Mouse (Mus musculus) bone marrow, adult 2 months (tissue): ENCODE data around the gene Slc10a4. TPM values are rescaled to one million over a fixed set of nuclear protein-coding genes. Genes with fewer than 3 reads are reported as not detected.

Experiments
- H3K27ac ChIP-seq: fragments of 200-500 bp; 2 replicates; pipeline ENCODE4 v1.5.1; 2012; ENCODE audit warnings: low read depth, mild to moderate bottlenecking, control low read depth, inconsistent platforms, low read length; ENCODE audit not compliant: control insufficient read depth, poor library complexity, insufficient read depth
- H3K4me1 ChIP-seq: fragments of 200-500 bp; 2 replicates; pipeline ENCODE4 v1.6.1; 2011; ENCODE audit warnings: low read length; ENCODE audit not compliant: control insufficient read depth, insufficient read depth
- H3K4me3 ChIP-seq: fragments of 200-500 bp; replicated peaks from 2 replicates; pipeline ENCODE3; 2011; ENCODE audit warnings: mild to moderate bottlenecking, low read depth, low read length, control low read depth; ENCODE audit not compliant: control insufficient read depth
- CTCF ChIP-seq: fragments of 200-500 bp; IDR thresholded peaks from 2 replicates; pipeline ENCODE4 v1.5.1; 2011; ENCODE audit warnings: low read length, control low read depth; ENCODE audit not compliant: control insufficient read depth, insufficient read depth
- POLR2A ChIP-seq: fragments of 200-500 bp; IDR thresholded peaks from 2 replicates; pipeline ENCODE4 v1.6.1; 2011; ENCODE audit warnings: low read depth, mild to moderate bottlenecking, control low read depth, low read length, borderline replicate concordance; ENCODE audit not compliant: control insufficient read depth
- WGBS: fragments of 180-500 bp; shearing (Covaris S2); methylation state at CpG from one replicate; pipeline ENCODE4 v1.1.7; 2018; 5-methylcytosine and 5-hydroxymethylcytosine counted together
- polyA plus RNA-seq: library from polyadenylated mRNA; stranded (reverse); fragments of >200 nt; gene quantifications from 2 replicates; pipeline ENCODE4 v1.2.4, GENCODE M21; 2011; ENCODE audit warnings: low replicate concordance; ENCODE audit not compliant: missing spikeins, insufficient read depth, insufficient read length

The Slc10a4 gene
- not detected in 2 replicates for polyA plus RNA-seq

- 9% methylated on average over 65 of the region's 65 CpGs for WGBS
- Histone ChIP-seq H3K4me3 (no peak within 1 kb of the TSS), H3K27ac (no peak within 1 kb of the TSS), H3K4me1 (no peaks in the 10 kb centered on the region)
- TF ChIP-seq CTCF: no peak
- TF ChIP-seq POLR2A: no peak
Observed at GRCm38 (mm10) chr5:73006784-73007581, at the start of gene Slc10a4. TSS of gene Slc10a4 (plus strand) at chr5:73006883.

- no peak overlapping the region for H3K4me3 ChIP-seq
- H3K4me1 ChIP-seq: no peaks in the 10 kb centered on the region
- H3K27ac ChIP-seq: no peak overlapping the region
- TF ChIP-seq CTCF (no peak), POLR2A (no peak)
- WGBS: 90% methylated on average over 17 of the region's 17 CpGs
Observed at GRCm38 (mm10) chr5:72957281-72957680, 49.4 kb upstream of the Slc10a4 start.

- Histone ChIP-seq H3K4me3 (no peak overlapping the region), H3K4me1 (no peaks in the 10 kb centered on the region), H3K27ac (no peak overlapping the region)
- 86% methylated on average over 6 of the region's 6 CpGs for WGBS
- TF ChIP-seq CTCF (no peak), POLR2A (no peak)
Observed at GRCm38 (mm10) chr5:72960096-72960495, 46.6 kb upstream of the Slc10a4 start.

DNA sequence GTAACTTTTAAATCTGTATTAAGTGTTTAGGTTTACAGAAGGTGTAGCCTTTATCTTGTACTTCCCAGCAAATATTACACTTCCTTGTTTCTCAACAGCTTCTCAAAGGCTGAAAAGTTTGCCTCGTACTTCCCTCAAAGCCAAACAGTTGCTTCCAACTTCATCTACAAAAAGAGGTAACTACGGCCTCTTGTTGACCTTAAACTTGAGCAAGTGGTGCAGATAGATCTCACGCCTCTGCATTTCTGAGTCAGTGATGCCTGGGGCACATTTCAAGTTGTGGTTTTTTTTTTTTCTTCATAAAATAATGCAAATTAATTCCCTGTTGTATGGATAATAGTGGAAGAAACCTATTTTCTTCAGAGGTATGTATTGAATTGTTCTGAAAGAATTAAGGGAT lies 41.0 kb upstream of the Slc10a4 start:
- Histone ChIP-seq H3K4me3 (no peak overlapping the region), H3K27ac (no peak overlapping the region), H3K4me1 (no peaks in the 10 kb centered on the region)
- WGBS: 28% methylated on average over 3 of the region's 3 CpGs
- TF ChIP-seq CTCF: no peak
- no peak for TF ChIP-seq POLR2A

DNA sequence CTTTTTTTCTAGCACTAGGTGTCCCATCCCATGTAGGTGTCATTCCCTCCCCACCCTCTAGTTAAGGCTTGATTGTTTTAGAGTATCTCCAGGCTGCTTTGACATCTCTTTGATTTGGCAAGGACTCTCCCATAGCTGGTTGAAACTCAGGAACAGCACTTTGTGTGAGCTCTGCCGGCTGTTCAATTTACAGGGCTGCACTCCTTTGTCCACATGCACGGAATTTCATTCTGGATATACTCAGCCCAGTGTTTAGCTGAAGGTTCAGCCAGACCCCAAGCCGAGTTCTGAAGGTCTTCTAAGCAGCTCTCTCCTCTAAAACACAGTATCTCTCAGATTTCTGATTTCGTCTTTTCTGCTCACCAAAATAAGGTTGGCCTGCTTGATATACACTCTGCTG lies 34.2 kb upstream of the Slc10a4 start:
- H3K4me3 ChIP-seq: no peak overlapping the region

GRCm38 (mm10) chr5:72972934-72973333 lies 33.7 kb upstream of the Slc10a4 start:
- Histone ChIP-seq H3K4me1 (no peaks in the 10 kb centered on the region), H3K4me3 (no peak overlapping the region), H3K27ac (no peak overlapping the region)
- WGBS: 89% methylated on average over 5 of the region's 5 CpGs
- TF ChIP-seq POLR2A (no peak), CTCF (no peak)

More for the DNA sequence above, 34.2 kb upstream of the Slc10a4 start:
- WGBS: 80% methylated on average over 4 of the region's 4 CpGs
- TF ChIP-seq POLR2A (no peak), CTCF (no peak)
- Histone ChIP-seq H3K4me1 (no peaks in the 10 kb centered on the region), H3K27ac (no peak overlapping the region)

- no peak within 1 kb of the TSS for H3K4me3 ChIP-seq
- no peaks in the 10 kb centered on the region for H3K4me1 ChIP-seq
- no peak for TF ChIP-seq POLR2A
- no peak for TF ChIP-seq CTCF
- no peak within 1 kb of the TSS for H3K27ac ChIP-seq
- 94% methylated on average over 7 of the region's 7 CpGs for WGBS
Observed at GRCm38 (mm10) chr5:72974602-72975001, 32.1 kb upstream of the Slc10a4 start, which contains the start of gene Gm10135. TSS of gene Gm10135 (minus strand) at chr5:72974702.

DNA sequence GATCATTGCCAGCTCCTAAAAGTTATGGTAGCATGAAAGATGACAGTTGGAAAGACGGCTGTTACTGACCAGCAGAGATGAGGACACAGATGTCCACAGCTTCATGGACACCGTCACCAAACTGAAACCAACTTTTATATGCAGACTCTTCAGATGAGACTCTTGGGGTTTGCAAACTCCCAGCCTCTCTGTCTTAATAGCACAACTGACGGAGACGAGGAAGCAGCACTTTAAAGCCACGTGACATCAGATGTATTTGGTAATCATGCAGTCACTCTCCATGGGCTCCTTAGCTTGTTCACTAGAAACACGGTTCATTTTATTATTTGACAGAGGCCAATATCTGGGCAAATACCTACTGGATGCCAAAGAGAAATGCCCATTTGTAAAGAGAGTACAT lies 30.7 kb upstream of the Slc10a4 start:
- H3K4me1 ChIP-seq: no peaks in the 10 kb centered on the region
- WGBS: 57% methylated on average over 6 of the region's 6 CpGs
- H3K4me3 ChIP-seq: no peak overlapping the region
- TF ChIP-seq POLR2A (no peak), CTCF (no peak)
- no peak overlapping the region for H3K27ac ChIP-seq

DNA sequence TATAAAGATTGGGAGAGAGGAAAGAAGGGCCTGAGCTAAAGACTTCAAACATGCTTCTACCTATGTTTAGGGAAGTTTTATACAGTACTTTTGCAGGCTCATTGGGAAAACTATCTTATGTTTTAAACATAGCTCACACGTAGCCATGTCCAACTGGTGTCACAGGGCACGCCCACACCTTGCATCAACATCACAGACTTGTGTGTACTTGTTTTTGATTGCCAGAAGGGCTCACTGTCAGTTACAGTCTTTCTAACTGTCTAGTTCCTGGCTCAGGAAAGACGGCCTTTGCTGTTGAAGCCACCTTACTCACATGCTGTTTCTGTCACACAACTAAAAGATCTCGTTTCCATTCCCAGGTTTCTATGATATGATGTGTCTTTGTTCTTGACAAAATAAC lies 30.1 kb upstream of the Slc10a4 start:
- Histone ChIP-seq H3K4me1 (no peaks in the 10 kb centered on the region), H3K4me3 (no peak overlapping the region), H3K27ac (no peak overlapping the region)
- TF ChIP-seq CTCF: no peak
- no peak for TF ChIP-seq POLR2A
- 85% methylated on average over 4 of the region's 4 CpGs for WGBS

DNA sequence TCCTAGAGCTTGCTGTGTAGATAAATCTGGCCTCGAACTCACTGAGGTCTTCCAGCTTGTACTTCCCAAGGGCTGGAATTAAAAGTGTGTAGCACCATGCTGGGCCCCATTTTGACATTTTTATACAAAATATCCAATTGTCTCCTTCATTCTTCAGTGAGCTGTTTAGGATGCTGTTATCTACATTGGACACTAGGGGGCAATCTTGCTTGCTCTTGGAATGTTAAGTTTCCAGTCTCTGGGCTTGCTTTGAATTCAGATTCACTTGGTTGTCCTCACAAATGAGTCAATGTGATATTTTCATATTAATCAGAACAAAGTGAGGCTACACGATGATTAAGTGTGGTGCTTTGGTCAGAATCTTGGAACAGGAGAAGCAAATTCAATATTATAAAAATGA lies 22.6 kb upstream of the Slc10a4 start:
- Histone ChIP-seq H3K27ac (no peak overlapping the region), H3K4me1 (no peaks in the 10 kb centered on the region)
- 3% methylated on average over 2 of the region's 2 CpGs for WGBS

More for the DNA sequence above, 22.6 kb upstream of the Slc10a4 start:
- TF ChIP-seq POLR2A (no peak), CTCF (no peak)
- H3K4me3 ChIP-seq: no peak overlapping the region
